Mouse (Mus musculus) layer of hippocampus, adult 2 months (tissue): ENCODE data around the gene Ppp1r13b. TPM values are rescaled to one million over a fixed set of nuclear protein-coding genes. Genes with fewer than 3 reads are reported as not detected.

Source experiments
- DNase-seq, 2 experiments: peaks; one replicate each; pipeline ENCODE4 v3.0.0; 2022; ENCODE audit warnings: low spot score in 2 of 2
- H3K27ac ChIP-seq: fragments of 200-600 bp; 2 replicates; pipeline ENCODE4 v1.8.1; 2022
- H3K4me3 ChIP-seq: fragments of 200-600 bp; 2 replicates; pipeline ENCODE4 v1.8.1; 2022; ENCODE audit warnings: mild to moderate bottlenecking
- CTCF ChIP-seq: fragments of 200-600 bp; conservative IDR thresholded peaks from 2 replicates; pipeline ENCODE4 v1.8.1; 2022; ENCODE audit warnings: antibody characterized with exemption, mild to moderate bottlenecking, moderate library complexity
- total RNA-seq, 2 experiments: library from RNA; stranded (reverse); gene quantifications; 2 replicates each; pipeline ENCODE4 v1.2.3; 2021

Ppp1r13b gene
- total RNA-seq, 2 experiments from 2014 or later = 101 to 106 TPM

DNA sequence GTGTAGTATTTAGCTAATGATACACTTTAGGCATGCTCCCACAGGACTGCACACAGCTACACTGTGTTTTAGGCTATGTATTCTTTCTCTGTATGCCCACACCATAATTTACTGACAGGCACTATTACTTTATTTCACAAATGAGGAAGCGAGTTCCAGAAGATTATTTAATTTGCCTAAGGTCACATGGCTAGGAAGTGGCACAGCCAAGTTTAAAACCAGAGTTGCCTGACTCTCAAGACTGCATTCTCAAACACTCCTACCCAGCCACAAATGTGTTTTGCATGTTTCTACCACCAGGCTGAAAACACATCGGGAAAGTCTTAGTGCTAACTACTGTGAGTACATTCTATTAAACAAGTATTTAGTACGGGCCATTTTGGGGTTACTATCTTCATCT is 18.7 kb downstream of the Ppp1r13b start:
- no peak for DNase-seq
- TF ChIP-seq CTCF = no peak
- peak overlapping the region; percentile 36; the same call in 1 of the 2 replicates for H3K27ac ChIP-seq
- H3K4me3 ChIP-seq = no peak overlapping the region

- Histone ChIP-seq H3K27ac (peak overlapping the region; percentile 36; the same call in 1 of the 2 replicates), H3K4me3 (no peak overlapping the region)
- no peak for DNase-seq
- TF ChIP-seq CTCF = no peak
These were observed 19.5 kb downstream of the Ppp1r13b start for GRCm38 (mm10) chr12:111888303-111888864.

- DNase-seq = no peak
- TF ChIP-seq CTCF = peak; percentile 36
- Histone ChIP-seq H3K4me3 (no peak overlapping the region), H3K27ac (no peak overlapping the region)
These were observed 20.9 kb downstream of the Ppp1r13b start for GRCm38 (mm10) chr12:111887005-111887404.

- Histone ChIP-seq H3K4me3 (no peak overlapping the region), H3K27ac (no peak overlapping the region)
- TF ChIP-seq CTCF = no peak
- no peak for DNase-seq
These were observed 25.1 kb downstream of the Ppp1r13b start for GRCm38 (mm10) chr12:111882852-111883251.

DNA sequence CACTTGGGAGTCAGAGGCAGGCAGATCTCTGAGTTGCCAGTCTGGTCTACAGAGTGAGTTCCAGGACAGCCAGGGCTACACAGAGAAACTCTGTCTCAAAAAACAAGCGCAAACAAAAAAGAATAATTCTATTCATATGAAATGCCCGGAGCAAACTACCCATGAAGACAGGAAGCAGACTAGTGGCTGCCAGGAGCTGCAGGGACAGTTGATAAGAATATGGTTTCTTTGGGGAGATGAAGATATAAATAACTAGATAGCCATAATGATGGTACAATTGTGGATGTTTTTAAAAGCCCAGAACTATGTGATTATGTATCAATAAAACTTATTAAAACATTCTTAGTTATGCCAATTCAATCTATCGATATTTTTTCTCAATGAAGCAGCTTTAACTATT is 25.9 kb downstream of the Ppp1r13b start:
- no peak for DNase-seq
- TF ChIP-seq CTCF = no peak
- Histone ChIP-seq H3K4me3 (no peak overlapping the region), H3K27ac (no peak overlapping the region)

- 0 out of 2 replicates have a peak overlapping the region, but pooled peaks have one; percentile 29 for H3K27ac ChIP-seq
- H3K4me3 ChIP-seq = no peak overlapping the region
- peak; percentile 65 to 86 for DNase-seq
- peak; percentile 87 for TF ChIP-seq CTCF
These were observed 29.7 kb downstream of the Ppp1r13b start for GRCm38 (mm10) chr12:111878213-111878612.

- DNase-seq = no peak
- no peak overlapping the region for H3K4me3 ChIP-seq
- H3K27ac ChIP-seq = no peak overlapping the region
- TF ChIP-seq CTCF = no peak
These were observed 32.4 kb downstream of the Ppp1r13b start for GRCm38 (mm10) chr12:111875499-111875898.

GRCm38 (mm10) chr12:111874601-111875140 is 33.2 kb downstream of the Ppp1r13b start:
- Histone ChIP-seq H3K4me3 (no peak overlapping the region), H3K27ac (no peak overlapping the region)
- TF ChIP-seq CTCF = no peak
- DNase-seq = no peak

DNA sequence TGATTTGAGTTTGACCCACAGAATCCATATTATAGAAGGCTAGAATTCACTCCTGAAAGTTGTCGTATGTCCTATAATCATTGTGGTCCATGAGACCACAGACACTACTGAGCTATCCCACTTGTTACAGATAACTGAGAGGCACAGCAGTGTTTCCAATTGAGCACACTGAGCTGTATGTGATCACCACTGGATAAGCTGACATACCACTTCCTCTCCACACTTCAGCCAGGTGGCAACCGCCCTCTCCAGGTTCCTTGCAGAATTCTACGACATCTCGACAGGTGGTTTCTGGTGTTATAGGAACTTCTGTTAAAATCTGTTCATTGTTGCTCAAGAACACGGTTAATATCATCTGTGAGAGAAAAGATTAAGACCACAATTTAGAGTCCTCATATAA is 35.8 kb downstream of the Ppp1r13b start:
- TF ChIP-seq CTCF = no peak
- no peak for DNase-seq
- no peak overlapping the region for H3K4me3 ChIP-seq
- no peak overlapping the region for H3K27ac ChIP-seq

DNA sequence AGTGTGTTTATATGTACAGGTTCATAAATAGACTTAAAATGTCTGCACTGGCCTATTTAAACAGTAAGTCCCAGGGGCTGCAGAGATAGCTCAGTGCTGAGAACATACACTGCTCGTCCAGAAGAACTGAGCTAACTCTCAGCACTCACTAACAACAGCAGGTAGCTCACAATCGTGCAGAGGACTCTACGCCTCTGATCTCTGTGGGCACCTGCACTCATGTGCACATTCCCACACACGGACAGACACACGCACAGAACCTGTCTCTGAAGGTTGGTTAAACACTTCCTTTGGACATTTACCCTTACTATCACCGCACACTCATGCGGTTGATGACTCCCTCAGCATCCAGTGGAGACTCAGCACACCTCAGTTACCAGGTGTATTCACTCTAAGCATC is 37.1 kb downstream of the Ppp1r13b start:
- H3K27ac ChIP-seq = no peak overlapping the region
- no peak for TF ChIP-seq CTCF
- DNase-seq = no peak
- no peak overlapping the region for H3K4me3 ChIP-seq

DNA sequence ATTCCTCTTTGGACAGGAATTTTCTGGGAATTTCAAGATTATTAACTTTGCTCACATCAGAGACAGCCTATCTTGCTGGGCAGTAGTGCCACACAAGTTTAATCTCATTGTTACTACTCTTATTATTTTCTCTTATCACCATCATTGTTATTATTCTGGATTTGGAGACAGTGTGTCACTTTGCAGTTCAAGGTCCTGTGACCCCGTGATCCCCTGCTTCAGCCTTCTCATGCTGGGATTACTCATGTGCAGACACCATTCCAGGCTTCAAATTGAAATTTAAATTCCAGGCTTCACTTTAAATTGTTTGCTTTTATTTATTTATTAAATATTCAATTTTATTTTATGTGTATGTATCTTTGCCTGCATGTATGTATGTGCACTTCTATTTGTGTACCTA is 38.1 kb downstream of the Ppp1r13b start:
- no peak for TF ChIP-seq CTCF
- no peak for DNase-seq
- no peak overlapping the region for H3K4me3 ChIP-seq
- H3K27ac ChIP-seq = no peak overlapping the region

DNA sequence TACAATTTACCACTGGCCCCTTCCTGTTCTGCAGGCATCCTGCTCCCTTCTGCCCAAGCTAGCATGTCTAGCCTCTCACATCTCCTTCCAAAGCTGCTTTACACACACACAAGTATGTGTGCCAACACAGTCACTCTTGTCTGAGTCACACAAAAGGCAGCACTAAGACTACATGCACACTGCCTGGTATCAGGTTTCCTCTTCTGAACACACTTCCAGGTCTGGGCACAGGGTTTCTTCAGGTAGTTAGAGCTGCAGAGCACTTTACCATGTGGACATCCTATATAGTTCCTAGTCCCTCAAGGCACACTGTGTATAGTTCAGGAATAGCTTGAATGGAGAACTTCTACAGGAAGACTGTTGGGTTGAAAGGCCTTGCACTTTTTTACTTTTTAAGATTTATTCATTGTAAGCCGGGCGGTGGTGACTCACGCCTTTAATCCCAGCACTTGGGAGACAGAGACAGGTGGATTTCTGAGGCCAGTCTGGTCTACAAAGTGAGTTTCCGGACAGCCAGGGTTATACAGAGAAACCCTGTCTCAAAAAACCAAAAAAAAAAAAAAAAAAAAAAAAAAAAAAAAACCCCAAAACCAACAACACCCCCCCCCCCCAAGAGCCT is 43.6 kb downstream of the Ppp1r13b start:
- no peak for DNase-seq
- Histone ChIP-seq H3K27ac (no peak overlapping the region), H3K4me3 (no peak overlapping the region)
- no peak for TF ChIP-seq CTCF

- DNase-seq = no peak
- H3K4me3 ChIP-seq = no peak overlapping the region
- H3K27ac ChIP-seq = no peak overlapping the region
- no peak for TF ChIP-seq CTCF
These were observed 52.5 kb downstream of the Ppp1r13b start for GRCm38 (mm10) chr12:111855448-111855847.

- no peak overlapping the region for H3K4me3 ChIP-seq
- H3K27ac ChIP-seq = peak overlapping the region; percentile 47; the same call in 1 of the 2 replicates
- no peak for TF ChIP-seq CTCF
- no peak for DNase-seq
These were observed 54.4 kb downstream of the Ppp1r13b start for GRCm38 (mm10) chr12:111853546-111853945.
